Comparison of ENCODE assay signal across 10 mouse cellular contexts in the genomic region with DNA sequence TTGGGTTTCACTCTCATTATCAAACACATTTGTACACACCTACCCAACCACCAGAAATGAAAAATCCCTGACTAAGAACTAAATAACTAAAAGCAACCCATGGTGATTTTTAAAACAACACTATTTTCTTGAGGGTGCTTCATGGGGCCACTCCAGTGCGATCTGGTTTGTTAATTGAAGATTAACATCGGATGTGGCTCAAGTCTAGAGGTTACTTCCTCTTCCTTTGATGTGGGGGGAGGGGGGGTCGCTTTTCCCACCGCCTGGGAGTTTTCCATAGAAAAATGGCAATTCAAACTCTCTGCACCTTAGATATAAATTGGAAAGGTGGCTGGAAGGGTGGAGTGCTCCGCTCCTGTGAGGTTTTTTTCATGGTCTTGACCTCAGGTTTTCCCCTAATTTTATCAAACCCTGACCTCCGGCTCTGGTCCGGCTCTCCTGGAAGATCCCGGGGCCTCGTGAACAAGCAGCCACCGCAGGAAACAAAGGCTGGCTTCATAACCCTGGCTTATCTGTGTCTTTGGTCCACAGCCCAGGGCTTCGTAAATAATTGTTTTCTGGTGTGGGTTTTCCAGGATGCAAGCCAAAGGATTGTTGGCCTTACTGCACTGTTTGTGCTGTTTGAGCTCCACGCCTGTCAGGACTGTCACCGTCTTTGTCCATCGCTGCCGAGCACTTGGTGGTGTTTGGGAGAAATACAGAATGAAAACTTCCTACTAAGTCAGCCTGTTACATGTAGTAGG. TPM values are rescaled to one million over a fixed set of nuclear protein-coding genes. Genes with fewer than 3 reads are reported as not detected.
A peak's percentile ranks its signal among the peaks of the same experiment; 100 is the strongest.
DNase-seq lines count a peak whose midpoint lies in the region; ATAC-seq lines count a peak whose summit lies in the region.
"Had no signal": no experiment of that assay in that cellular context is flagged by ENCODE, and none has a peak within 500 bp of the region (broad histone marks: within the 10 kb centered on the region; RNA-seq: fewer than 3 reads in every experiment).

No protein-coding gene starts in this region.

- 0 out of 2 replicates have a peak, but pooled peaks have one; percentile 18 for ATAC-seq in frontal cortex, adult (ENCODE audit: low TSS enrichment)
- peak; percentile 53; the same call in 1 of the 2 replicates for ATAC-seq in lung, embryonic 15.5 days (ENCODE audit: borderline replicate concordance, extremely low read depth, low FRiP score, low TSS enrichment)
- no peak for ATAC-seq in CD4-positive, CD25-positive, alpha-beta regulatory T cell, adult 4 months
- ATAC-seq in inflammation-experienced regulatory T-cells, adult 6 months: no peak

- peak overlapping the region; percentile 3 for H3K4me2 ChIP-seq in lung, embryonic 15.5 days

- peak overlapping the region; percentile 2; the same call in 1 of the 2 replicates for H3K27ac ChIP-seq in lung, embryonic 15.5 days
- H3K27ac ChIP-seq: neural tube, embryonic 12.5 days had no signal

- no peaks in the 10 kb centered on the region for H3K27me3 ChIP-seq in lung, embryonic 15.5 days
- H3K27me3 ChIP-seq: CH12.LX; neural tube, embryonic 12.5 days had no signal

- peaks cover 43% of the 10 kb centered on the region for H3K4me1 ChIP-seq in lung, embryonic 15.5 days

- no peak overlapping the region for H3K9ac ChIP-seq in lung, embryonic 15.5 days

- no peak for DNase-seq in frontal cortex, postnatal 25 days (ENCODE audit: low spot score in 2 of 2)
- DNase-seq in adrenal gland, postnatal 14 days: peak; percentile 57
- DNase-seq in heart, adult 18-20 months: peak; percentile 79 to 84
- peak; percentile 57 for DNase-seq in kidney, adult 18-20 months

- WGBS in lung, embryonic 15.5 days: 15% methylated on average over 15 of the region's 15 CpGs

- H3K36me3 ChIP-seq in lung, embryonic 15.5 days: no peaks in the 10 kb centered on the region
- H3K36me3 ChIP-seq: neural tube, embryonic 12.5 days had no signal

- no peak overlapping the region for H3K4me3 ChIP-seq in lung, embryonic 15.5 days
- H3K4me3 ChIP-seq: neural tube, embryonic 12.5 days had no signal

- no peaks in the 10 kb centered on the region for H3K9me3 ChIP-seq in lung, embryonic 15.5 days
- H3K9me3 ChIP-seq: neural tube, embryonic 12.5 days had no signal

RNA-seq across cellular contexts. Expression of a gene that starts 44.2 kb away (rescaled TPM):
- total RNA-seq in adrenal gland, postnatal 14 days (2021): 3.0 and 3.4 TPM in 2 replicates
- total RNA-seq in heart, adult 18-20 months (2021): 10 to 100 TPM; 13.5 to 14.9 TPM
- 3.6 and 4.1 TPM in 2 replicates for polyA plus RNA-seq in lung, embryonic 15.5 days (2015; fragmentation: Nextera tagmentation; extraction: Ambion mirVana)
- not detected for polyA plus RNA-seq in CD4-positive, CD25-positive, alpha-beta regulatory T cell, adult 4 months (2017; shearing (Covaris generic))
- polyA plus RNA-seq in inflammation-experienced regulatory T-cells, adult 6 months (2017; shearing (Covaris generic)): not detected
- total RNA-seq: CH12.LX had no signal

Comparison
In these comparisons a context has a peak if more than half of its experiments do, and no peak if none do; other contexts are left out.
1. ATAC-seq: peak in frontal cortex, adult (single experiment) and lung, embryonic 15.5 days (single experiment); none in CD4-positive, CD25-positive, alpha-beta regulatory T cell, adult 4 months (single experiment) and inflammation-experienced regulatory T-cells, adult 6 months (single experiment).
2. DNase-seq: peak in adrenal gland, postnatal 14 days (single experiment), heart, adult 18-20 months (2 of 2) and kidney, adult 18-20 months (single experiment); none in frontal cortex, postnatal 25 days (0 of 2).